Mouse (Mus musculus): ENCODE data around the gene Ttc29.

Gene Ttc29

DNA sequence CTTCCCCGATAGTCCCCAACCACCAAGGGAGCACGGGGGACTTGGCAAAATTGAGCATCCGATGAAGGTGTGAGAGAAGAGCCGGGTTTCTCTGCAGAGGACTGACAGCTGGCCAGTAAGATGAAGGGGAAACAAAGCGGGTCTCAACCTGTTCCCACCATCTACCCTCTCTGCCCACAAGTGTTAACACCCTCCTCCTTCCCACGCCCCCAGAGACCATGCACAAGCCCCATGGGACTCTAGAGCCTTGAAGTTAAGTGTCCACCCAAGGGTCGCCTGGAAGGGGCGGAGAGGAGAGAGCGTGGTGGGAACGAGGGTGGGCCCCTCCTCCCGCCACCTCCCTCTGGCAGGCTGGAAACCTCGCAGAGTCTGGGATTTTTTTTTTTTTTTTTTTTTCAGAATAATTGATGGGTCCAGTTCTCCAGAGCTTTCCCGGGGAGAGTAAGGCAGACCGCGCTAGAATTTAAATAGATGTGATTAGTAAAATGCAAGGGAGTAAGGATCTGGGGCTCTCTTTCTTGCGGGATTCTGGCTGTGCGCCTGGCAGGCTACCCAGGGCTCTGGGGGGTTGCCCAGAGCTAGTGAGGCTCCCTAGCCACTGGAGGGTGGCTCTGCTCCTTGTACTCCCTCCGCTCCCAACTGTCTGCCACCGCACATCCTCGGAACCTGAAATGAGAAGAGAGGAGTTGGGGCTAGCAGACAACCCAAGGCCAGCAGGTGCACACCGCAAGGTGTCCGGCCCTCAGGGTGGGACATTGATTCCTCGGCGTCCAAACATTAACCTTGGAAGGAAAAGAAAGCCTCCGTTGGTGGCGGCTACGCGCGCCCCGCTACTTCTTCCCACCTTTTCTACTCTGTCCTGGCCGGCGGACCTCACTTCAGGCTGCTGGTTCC, 214.0 kb downstream of the Ttc29 start:
- no peak for DNase-seq

DNA sequence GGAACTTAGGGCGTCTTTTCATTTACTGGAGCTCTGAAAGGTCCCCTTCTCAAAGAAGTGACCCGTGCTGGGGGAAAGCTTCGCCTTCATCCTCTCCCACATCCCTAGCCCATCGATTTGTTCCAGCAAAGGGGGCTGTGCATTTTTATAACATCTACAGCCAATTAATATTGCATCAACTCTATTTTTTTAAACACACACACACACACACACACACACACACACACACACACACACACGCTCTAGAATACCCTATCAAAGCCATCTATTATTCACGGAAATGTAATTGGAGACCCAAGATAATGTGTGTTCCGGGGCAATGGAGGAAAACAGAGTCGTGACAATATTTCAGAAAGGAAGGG, 214.7 kb downstream of the Ttc29 start:
- DNase-seq = no peak

DNA sequence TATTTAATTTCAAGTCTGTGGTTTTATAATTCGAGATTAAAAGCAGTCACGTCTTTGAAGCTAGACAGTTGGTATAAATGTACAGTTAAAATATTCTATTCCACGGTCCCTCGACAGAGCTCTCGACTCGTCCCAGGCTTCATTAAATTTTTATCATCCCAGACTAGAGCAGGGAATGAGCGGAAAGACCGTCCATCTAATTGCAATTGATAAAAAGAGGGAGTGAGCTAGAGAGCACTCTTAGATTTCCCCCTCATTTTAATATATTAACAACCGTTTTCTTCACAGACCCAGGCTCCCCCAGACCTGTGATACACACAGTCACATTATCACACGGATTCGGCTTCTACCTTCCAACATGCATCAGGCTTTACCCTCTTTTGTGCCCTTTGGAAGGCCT, 215.1 kb downstream of the Ttc29 start:
- DNase-seq = no peak

DNA sequence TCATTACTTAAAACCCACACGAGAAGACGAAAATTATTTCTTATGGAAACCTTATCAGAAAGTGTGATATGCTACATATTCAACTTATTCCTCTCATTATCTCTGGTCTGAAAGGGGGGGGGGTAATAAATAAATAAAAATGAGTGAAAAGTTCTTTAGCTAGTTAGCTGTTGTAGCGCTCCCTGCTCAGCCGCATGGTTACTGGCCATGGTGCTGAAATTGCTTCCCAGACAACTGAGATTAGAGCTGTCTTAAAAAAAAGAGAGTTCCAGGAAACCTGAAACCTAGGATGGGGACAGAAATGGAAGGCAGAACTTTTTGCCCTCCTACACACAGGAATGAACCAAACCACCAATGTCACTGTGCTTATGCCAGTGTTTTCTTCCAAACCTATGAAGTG, 218.3 kb downstream of the Ttc29 start:
- DNase-seq = no peak

DNA sequence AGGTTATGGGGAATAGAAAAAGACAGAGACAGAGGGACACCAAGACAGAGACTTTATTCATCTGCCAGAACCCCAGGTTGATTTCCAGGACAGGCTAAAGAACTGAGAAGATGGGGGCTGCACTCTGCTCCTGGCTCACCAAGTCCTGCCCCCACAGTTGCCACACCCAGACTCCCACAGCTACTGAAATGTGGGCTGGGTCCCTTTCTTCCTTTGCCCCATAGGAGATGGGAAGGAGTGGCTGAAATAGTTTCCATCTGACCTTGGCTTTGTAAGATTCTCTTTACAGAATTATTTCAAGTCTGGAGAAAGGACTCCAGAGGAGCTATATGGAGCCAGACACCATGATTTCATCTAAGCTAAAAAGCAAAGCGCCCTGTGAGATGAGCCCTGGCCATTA, 219.4 kb downstream of the Ttc29 start:
- no peak for DNase-seq

DNA sequence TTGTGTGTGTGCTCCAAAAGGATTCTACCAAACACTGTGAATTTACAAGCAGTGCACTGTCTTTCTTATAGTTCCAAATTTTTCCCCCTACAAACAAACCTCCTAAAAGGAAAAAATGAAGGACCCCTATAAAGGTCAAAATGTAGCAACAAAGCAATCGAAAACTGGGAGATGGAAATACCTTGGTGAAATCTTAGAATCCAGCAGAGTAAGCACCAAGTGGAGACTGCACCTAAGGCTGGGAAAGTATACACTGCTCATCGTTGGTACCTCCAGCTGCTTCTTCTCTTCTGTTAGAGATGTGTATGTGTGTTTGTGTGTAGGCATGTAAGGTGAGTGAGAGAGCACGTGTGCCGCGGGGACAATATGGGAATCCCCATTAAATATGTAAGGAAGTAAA, 220.2 kb downstream of the Ttc29 start:
- DNase-seq = no peak

DNA sequence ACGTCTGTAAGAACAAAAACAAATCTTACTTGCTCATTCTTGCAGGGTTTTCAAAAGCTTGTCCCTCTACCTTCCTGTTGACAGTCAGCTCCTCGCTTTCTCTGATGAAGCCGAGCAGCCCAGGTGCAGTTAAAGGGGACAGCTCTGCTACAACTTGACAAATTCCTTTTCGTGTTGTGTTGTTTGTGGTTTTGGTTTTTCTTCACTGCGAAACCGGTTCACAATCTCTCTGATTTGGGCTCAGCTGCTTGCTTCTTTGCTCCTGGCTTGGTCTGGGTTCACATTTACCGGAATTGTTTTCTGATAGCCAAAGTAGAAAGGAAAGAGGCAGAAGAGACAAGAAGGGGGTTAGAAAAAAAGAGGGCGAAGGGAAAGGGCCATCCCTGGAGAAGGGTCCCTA, 221.2 kb downstream of the Ttc29 start:
- DNase-seq = no peak

DNA sequence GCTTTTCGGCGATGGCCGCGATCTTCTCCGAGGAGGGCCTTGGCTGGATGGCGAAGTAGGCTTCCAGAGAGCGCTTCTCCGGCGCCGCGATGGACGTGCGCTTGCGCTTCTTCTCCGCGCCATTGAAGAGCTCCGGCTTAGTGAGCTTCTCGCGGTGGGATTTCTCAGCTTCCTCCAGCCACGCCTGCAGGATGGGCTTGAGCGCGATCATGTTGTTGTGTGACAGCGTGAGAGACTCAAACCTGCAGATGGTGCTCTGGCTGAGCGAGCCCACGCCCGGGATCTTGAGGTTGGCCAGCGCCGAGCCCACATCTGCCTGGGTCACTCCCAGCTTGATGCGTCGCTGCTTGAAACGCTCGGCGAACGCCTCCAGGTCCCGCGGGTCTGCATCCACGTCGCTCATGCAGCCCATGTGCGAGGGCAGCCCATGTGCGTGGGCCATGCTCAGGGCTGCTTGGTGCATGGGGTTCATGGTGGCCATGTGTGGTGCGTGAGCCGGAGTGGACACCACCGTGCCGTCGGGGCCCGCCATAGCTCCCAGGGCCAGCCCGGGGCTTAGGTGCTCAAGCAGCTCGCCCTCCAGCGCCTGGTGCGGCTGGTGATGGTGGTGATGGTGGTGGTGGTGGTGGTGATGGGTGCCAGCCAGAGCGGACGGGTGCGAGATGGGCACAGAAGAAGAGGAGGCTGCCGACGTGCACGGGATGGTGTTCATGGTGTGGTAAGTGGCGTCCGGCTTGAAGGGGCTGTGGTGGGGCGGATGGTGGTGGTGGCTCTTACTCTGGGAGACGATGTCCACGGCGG, 221.9 kb downstream of the Ttc29 start:
- no peak for DNase-seq

DNA sequence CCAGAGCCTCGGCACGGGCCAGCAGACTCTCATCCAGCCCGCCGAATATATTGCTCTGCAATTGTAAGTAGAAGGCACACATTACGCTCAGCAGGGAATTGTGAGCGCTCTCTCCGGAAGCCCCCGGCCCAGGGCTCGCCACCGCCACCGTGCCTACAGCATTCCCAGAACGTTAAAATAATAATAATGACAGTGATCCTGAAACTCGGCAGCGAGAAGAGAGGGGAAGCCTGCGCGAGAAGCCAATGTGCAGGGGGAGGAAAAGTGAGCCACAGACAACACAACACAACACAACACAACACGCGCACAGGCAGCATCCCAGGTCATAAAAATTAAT, 222.5 kb downstream of the Ttc29 start:
- no peak for DNase-seq

DNA sequence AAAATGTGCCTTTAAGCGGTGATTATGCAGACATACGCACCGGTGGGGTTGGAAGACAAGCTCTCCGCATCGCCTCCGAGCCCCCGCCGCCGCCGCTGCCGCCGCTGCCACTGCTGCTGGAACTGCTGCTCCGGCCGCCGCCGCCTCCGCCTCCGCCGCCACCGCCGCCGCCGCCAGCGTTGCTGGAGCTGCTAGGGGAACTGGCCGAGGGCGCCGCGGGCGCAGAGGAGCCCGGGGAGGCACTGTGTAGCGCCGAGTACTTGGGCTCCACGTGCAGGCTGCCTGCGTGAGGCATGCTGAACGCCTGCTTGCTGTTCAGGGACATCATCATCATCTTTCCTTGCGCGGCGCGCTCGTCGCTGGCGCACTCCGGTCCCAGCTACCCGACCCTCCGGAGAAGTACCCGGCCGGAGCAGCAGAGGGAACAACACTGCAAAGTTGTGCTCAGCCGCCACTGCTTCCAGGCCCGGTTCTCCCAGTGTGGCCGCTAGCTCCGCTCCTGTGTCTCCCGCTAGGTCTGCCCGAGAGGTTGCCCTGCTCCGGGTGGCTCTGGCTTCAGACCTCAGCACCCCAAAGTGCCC, 223.1 kb downstream of the Ttc29 start, which contains the start of gene Pou4f2:
TSS of gene Pou4f2 (minus strand) at position 575 of the 581 bp plus-strand sequence.
- no peak for DNase-seq

DNA sequence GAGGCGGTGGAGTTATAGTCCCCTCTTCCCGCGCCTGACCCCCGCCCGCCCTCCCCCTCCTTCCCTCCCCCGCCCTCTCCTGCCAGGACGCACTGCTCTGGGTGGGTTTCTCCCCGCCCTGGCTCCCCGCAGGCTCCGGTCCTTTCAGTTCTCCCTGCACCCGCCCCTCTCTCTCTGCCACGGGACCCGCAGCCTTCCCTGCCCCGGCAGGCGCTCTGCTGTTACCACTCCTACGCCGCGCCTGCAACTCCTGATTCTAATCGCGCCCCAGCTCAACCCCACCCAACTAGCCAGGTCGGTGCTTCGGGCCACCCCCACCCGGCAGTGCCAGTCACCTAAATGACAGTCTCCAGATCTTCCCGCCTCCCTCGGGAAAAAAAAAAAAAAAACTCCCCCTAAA, 223.6 kb downstream of the Ttc29 start:
- DNase-seq = no peak

DNA sequence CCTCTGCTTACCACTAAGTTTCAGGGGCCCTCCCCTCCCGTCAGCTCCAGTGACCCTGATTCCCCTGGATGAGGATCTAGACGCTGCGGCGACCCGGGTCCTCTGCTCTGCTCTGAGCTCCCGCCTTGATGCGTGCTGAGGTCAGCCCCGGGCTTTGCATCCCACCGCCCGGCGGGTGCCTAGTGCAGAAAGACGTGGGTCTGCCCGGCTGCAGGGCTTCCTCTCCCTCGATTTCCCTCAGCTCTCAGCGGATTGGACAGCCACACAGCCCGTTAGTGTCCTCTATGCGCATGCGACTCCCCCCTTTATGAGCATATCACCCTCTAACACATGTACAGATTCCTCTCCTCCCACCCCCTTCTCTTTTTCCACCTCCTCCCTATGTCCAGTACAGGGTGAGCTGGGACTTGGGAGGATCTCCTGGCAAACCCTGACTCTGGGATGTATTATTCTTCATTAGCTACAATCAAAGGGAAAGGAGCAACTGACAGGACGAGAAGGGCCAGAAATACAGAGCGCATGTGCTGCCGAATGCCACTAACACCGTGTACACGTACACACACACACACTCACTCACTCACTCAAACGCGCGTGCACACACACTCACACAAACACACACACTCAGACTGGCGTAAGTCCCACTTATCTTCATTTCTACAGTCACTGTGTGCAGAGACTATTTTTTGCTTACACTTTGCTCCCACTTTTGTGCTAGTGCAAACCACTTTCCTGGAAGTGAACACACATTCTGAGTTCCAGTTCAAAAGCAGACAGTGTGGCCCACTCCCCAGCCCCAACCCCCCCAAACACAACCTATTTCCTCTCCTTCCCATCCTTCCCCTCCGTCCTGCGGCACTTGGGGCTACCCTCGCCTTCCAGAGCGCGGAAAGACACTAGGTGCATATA, 224.3 kb downstream of the Ttc29 start:
- no peak for DNase-seq

DNA sequence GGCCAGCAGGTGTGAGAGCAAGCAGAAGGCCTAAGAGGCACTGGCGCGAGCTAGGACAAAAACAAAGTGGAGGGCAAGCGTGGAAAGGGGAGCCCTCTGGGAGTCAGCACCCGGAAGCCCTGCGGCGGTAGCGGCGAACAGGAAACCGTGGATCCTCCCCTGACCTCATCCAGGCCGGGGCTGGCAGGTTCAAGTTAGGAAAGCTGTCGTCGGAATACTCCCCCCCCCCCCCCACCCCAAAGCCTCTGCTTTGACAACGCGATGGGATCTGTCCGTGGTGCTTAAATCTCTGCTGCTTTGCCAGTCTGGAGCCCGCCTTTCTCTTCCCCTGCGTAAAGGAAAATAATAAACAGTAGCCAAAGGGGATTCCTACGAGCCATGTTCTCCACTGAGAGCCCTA, 225.0 kb downstream of the Ttc29 start:
- DNase-seq = no peak

DNA sequence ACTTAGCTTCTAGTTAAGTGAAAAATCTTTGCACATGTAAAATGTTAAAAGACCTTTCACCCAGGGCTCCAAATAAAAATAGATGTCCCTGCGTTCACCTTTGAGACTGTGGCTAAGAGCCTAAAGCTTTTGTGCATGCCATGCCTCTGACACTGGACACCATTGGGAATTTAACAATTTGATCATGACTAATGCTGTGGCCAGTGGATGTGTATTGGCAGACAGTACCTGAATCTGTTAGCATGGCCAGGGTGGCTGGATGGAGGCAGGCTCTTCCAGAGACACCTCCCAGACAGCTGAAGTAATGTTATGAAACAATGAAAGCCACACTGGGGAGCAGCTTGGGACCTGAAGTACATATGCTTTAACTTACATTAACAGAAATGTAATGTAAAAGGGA, 229.7 kb downstream of the Ttc29 start:
- DNase-seq = no peak

All from layer of hippocampus, adult 9-11 months (tissue).